Mouse (Mus musculus): ENCODE results near the gene Phf13.

DNA sequence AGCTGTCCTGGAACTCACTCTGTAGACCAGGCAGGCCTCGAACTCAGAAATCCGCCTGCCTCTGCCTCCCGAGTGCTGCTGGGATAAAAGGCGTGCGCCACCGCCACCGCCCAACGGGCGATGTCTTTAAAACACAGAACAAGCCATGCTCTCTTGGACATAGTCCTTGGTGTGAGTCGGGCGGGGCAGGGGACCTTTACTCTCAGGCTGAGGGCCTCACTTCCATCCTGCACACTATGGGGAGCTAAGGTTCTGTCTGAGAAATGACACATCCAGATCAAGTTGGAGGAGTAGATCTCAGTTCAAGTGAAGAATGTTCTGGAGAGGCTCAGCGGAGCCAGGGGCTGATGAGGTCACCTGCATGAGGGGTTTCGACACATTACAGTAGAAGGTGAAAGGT, 36.9 kb upstream of the Phf13 start:
- TF ChIP-seq HCFC1 (IDR thresholded peaks at IDR 0.05; ENCODE audit: borderline replicate concordance, insufficient read depth, low read length) = no peak
- TF ChIP-seq CHD2 (IDR thresholded peaks at IDR 0.05; ENCODE audit: low read depth, low read length) = no peak
- TF ChIP-seq ZC3H11A (IDR thresholded peaks at IDR 0.05; ENCODE audit: borderline replicate concordance, low read depth, low read length) = no peak
- no peak for TF ChIP-seq ZNF384 (IDR thresholded peaks at IDR 0.05; ENCODE audit: low read depth, low read length)
- no peak for TF ChIP-seq MAFK (IDR thresholded peaks at IDR 0.05; ENCODE audit: insufficient read depth, low read depth, low read length)

Data from ES-E14 (cell line).